Mouse (Mus musculus): ENCODE results near the gene Tmprss11f.
"Not testable (repeated sequence)": the region's sequence is repeated elsewhere in the genome, so short reads cannot be mapped to it uniquely, and the experiment has no call there.

Gene Tmprss11f

DNA sequence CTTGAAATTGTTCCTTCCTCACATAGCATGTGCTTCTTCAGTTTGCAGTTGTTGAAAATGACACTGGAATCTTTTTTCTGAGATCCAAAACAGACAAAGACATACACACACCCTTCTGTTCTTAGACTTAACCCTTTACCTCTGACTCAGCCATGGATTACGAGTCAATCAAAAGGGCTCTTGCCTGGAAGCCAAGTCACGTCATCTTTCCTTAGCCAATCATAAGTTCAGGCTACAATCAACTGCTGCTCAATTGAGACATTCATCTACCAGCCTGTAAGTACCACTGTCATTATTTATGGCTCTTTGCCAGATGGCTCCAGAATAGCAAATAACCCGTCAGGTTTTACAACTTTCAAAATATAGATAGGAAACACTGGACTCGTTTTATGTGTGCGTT lies at the start of gene Tmprss11f:
TSS of gene Tmprss11f (minus strand) at position 101 of the 400 bp plus-strand sequence.
- no peak for DNase-seq (ENCODE audit: low read depth, low spot score)

DNA sequence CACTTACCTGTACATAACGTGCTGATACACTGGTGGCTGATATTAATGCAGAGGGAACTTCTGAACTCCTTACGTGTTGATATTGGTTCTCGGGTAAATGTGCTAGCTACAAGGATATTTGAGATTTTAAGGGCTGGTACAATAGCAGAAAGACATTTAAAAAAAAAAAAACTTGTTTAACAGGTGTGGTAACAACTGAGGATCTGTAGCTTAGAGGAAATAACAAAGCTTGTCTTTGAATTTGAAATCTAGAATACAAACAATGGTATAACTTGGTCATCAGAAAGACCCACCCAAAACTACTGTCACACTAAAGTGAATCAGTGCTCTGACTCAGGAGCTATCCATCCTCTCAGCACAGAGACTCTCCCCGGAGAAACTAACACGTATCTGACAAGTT lies 44.0 kb upstream of the Tmprss11f start, which contains the start of gene Tmprss11b:
TSS of gene Tmprss11b (minus strand) at position 101 of the 400 bp plus-strand sequence.
- DNase-seq (ENCODE audit: low read depth, low spot score), result no peak

DNA sequence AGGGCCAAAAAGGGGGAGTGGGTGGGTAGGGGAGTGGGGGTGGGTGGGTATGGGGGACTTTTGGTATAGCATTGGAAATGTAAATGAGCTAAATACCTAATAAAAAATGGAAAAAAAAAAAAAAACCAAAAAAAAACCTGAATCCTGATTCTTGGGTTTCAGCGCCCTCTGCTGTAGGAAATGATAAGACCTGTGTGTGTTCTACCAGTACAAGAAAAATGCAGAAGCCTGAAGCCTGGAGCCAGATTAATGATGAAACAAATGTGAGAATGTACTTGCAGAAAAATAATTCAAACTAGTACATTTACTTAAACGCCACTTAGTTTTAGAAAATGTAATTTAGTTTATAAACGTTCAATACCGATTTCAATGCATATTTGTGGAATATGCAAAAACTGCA lies 17.0 kb upstream of the Tmprss11f start:
- DNase-seq (ENCODE audit: low read depth, low spot score), result peak; percentile 21

DNA sequence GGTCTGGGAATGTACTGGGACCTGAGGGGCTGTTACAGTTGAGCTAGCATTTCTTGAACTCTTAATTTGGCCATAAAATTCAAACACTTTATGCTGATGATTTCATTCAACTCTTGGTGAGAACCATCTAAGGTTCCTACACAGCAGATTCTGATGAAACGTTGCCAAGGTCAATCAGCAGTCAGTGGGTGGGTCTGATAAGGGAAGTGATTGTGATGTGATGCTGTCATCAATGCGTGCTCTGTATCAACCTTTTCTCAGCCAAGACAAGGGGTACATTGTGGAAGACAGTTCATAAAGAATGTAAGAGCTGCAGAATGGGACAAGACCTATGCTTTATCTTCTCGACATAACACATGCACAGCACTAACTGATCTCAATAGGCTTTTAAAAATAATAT lies 8.6 kb upstream of the Tmprss11f start:
- no peak for DNase-seq (ENCODE audit: low read depth, low spot score)

DNA sequence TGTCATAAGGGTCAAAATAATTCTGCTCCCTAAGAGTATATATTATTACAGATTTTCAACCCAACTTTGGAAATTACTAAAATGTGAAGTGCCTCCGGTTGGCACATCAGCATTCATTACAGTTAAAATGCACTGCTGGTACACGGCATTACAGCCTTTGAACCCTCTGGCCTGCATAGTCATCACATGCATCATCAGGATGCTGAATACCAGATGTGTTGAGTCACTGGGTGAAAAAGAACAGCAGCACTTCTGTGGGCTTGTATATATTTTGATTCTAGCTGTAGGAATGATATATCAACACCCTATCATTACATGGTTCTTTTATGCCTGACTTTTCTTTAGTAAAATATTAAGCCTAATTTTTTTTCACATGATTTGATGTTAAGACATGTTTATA lies 1.5 kb downstream of the Tmprss11f start:
- DNase-seq (ENCODE audit: low read depth, low spot score), result no peak

DNA sequence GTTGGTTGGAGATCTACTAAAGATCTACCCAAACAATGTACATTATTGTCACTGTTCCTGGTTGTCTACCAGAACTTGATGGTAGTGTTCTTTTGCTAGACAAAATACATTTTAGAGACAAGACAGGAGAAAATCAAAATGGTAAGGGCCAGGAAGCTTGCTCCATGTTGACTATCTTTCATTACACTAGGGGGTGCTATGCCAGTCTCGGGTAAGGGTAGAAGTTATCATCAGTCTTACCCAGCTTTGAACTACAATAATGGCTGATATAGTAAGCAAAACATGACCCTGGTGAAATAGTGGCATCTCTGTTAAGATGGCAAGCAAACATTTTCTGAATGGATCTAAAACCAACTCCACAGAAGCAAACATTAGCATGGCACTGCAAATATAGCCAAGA lies 10.4 kb downstream of the Tmprss11f start:
- no peak for DNase-seq (ENCODE audit: low read depth, low spot score)

DNA sequence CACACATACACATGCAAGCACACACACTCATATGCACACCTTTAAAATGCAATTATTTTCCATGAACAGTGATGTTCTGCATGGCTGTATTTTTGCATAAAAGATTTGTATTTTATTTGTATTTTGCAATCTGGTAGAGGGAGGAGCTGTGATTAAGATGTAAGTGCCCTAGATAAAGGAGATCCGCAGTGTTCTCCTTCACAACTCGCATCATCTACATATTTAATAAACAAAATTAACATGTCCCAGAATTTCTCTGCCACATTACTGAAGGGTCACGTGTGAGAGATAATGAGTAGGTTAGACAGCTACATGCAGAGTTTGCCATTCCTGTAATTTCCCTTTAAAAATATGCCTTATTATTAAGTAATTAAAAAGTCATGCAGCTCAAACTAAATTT lies 46.3 kb downstream of the Tmprss11f start:
- no peak for DNase-seq (ENCODE audit: low read depth, low spot score)

DNA sequence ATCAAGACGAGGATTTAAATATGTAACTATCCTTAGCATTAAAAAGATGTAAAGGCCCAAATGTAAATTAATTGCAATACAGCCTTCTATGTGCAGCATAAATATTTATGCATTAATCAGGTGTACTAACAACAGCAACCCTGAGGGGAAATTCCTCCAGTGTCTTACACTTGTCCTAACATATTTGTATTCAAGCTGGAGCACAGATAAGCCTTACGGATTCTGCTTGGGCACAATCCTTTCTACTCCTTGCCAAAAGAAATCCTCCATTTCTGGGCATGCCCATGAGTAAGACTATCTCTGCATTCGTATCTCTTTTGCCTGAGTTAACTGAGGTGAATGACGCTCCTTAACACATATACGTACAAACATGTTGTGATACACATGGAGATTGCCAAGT lies 49.6 kb downstream of the Tmprss11f start:
- DNase-seq (ENCODE audit: low read depth, low spot score), result no peak

DNA sequence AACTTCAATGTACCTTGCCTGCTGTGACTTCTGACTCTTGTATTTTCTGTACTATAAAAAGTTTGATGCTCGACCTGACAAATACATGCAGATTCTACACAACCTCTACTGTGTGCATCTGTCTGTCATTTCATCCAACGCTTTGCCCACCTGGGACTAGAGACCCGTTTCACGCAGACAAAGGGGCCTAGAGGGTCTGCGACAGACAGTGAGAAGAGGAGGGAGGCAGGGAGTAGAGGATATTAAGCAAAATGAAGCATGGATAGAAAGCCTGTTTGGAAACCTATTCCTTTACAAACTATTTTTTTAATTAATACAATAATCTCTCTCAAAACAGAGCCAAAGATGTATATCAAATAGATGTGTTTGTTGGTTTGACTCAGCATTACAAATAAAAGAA lies 50.2 kb downstream of the Tmprss11f start:
- DNase-seq (ENCODE audit: low read depth, low spot score), result no peak

DNA sequence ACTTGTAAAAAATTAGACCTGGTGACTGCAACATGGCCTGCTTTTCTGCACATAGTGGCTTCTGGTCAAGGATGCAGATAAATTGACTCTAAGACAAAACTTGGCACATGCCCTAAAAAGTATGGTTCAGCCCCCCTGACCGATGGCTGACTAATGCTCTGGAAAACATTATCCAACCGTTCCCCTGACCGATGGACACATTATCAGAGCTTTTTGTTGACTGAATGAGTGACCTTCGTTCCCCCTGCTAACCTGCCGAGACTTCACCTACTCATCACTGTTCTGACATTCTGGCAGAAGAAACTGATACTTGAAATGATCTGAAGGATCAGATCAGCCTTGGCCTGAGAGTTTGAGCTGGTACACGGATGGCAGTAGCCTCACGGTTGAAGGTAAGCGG lies 53.5 kb downstream of the Tmprss11f start:
- DNase-seq (ENCODE audit: low read depth, low spot score), result not testable (repeated sequence)

DNA sequence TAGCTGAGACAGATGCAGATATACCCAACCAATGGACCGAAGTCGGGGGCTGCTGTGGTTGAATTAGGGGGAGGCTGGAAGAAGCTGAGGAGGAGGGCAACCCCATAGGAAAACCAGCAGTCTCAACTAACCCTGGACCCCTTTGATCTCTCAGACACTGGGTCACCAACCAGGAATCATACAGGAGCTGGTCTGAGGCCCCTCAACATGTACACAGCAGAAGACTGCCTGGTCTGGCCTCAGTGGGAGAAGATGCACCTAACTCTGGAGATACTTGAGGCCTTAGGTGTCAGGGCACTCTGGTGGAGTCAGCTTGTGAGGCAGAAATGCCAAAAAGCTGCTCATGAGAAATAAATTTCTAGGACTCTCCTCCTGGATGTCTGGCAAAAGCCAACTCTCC lies 85.5 kb downstream of the Tmprss11f start:
- no peak for DNase-seq (ENCODE audit: low read depth, low spot score)

DNA sequence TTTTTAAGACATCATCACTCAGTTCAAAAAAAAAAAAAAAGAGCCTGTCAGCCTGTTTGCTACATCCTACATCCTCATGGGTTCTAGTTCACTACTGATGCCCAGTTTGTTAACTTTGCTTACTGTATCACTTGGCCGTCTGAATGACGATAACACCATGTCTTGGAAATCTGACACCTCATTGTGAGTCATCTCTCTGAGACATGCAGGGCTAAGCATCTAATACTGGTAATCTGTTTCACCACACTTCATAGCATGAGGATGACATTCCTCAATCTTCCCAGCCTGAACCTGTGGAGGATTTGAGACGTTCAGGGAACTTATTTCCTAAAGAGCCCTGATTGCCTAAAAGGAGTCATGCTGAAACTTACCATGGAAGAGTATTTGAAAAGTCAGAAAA lies 91.6 kb downstream of the Tmprss11f start:
- no peak for DNase-seq (ENCODE audit: low read depth, low spot score)

DNA sequence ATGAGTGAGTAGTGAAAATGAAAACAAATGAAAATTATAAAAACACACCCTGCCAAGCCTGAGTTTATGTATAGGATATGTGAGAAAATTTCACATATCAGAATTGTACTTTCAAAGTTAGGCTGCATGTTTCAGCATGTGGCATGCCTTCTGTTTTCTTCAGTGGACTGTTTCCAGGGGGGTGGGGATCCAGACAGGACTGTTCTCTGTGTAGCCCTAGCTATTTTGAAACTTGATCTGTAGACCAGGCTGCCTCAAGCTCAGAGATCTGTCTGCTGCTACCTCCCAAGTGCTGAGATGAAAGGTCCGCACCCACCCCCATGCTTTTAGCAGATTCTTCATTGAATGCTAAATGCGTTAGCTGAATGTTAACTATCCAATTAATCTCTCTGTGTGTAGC lies 103.5 kb downstream of the Tmprss11f start:
- DNase-seq (ENCODE audit: low read depth, low spot score), result no peak

DNA sequence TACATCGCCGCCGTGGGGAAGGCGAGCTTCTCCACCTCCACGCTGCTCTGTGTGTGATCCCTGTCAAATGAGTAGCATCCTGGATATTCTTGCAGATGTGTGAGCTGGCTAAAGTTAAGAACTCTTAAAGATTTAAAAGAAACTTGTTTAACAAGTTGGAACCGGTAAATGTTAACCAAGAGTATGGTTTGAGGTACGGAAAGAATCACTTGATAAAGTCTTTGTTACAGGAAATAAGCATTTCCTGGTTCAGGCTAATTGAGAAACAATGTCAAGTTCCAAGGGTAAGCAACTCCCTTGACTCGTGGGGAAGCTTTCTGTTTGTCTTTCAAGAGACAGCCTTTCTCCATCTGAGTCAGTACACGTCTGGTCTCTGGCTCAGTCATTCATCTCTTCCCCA lies 113.7 kb downstream of the Tmprss11f start, which contains the start of gene Tmprss11g:
TSS of gene Tmprss11g (minus strand) at position 101 of the 400 bp plus-strand sequence.
- DNase-seq (ENCODE audit: low read depth, low spot score), result no peak

DNA sequence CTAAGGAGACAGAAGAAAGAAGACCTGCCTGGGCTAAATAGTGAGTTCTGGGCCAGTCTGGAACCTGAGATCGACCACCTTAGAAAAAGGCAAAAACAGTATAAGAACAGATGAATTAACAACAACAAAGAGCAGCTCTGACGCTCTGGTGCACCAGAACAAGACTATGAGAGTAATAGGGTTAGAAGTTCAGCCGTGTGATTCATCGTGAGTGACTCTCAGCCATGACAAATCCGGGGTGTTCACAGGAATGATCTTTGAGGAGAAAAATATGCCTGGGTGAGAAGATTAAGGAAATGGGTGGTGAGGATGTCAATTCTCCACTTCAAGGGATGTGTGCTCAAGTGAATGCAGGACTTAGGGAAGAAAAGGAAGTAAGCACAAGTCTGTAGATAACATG lies 120.7 kb downstream of the Tmprss11f start:
- DNase-seq (ENCODE audit: low read depth, low spot score), result no peak

DNA sequence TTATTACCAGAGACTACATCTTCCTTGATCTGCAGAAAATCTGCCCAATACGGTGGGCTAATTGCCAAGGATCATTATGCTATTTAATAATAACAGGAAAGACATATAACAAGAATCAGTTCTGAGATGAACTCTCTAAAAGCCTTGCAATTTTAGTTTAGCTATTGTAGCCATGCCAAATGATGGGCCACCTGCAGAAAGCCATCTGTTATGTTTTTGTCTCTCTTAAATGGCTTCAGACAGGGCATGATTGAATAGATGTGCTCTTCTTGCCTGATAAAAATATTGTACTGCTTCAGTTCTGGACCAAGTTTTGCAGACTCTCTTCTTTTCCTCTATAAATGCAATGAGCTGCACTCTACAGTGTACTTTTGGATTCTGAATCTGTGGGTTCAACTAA lies 138.8 kb downstream of the Tmprss11f start:
- no peak for DNase-seq (ENCODE audit: low read depth, low spot score)

DNA sequence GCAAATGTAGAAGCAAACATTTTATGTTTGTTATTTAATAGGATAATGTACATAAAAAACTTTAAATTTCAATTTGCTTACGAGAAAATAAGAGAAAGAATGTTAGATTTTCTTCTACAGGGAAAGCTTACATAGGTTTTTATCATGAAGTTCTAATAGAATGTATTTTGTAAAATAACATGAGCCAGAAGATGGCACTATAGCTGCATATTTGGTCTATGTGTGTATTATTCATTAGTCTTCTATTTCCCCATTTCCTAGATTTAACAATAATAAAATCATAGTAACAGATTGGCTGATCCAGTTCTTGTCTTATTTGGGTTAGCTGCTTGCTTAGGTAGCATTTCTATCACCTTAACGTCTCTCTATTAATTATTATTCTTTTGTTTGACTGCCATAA lies 149.7 kb downstream of the Tmprss11f start:
- no peak for DNase-seq (ENCODE audit: low read depth, low spot score)

DNA sequence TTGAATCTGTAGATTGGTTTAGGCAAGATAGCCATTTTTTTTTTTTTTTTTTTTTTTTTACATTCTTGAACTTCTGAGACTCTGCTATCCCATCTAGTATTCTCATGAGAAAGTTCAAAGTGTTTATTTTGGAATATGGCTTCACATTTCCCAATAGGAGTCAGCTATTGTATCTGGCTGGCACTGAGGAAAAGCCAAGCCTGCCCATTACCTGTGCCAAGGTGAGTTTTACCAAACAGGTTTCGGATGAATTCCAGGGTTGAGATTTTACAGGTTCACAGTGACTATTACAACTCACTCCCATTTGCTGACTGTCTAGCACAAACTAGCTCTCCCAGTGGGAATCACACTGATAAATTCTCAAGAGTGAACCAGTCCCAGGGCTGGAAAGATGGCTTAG lies 150.2 kb downstream of the Tmprss11f start:
- DNase-seq (ENCODE audit: low read depth, low spot score), result no peak

DNA sequence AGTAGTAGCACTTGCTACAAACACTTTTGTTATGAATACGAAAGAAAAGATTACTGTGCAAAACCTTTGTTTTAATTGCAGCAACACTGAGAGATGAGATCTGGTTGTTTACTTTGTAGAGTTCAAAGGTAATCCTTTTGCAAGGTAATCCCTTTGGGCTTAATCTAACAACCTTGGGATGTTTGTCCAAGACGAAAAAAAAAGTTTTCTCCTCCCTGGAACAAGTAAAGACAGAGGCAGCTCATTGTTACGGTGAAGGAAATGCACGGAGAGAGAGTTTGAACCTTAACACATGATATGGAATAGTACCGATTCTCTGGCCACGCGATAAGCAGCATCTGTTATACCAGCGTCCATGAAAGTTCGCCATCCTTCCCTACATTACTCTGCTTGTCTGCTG lies 158.4 kb downstream of the Tmprss11f start:
- DNase-seq (ENCODE audit: low read depth, low spot score), result no peak
